Mouse (Mus musculus) kidney, embryonic 16.5 days (tissue): ENCODE measurements around the gene Tnn. TPM values are rescaled to one million over a fixed set of nuclear protein-coding genes. Genes with fewer than 3 reads are reported as not detected.

Source experiments
- ATAC-seq: fragments of 200-750 bp; cut with Nextera tagmentation; 2 replicates; pipeline ENCODE4 v1.8.0; 2017; ENCODE audit warnings: moderate TSS enrichment; ENCODE audit not compliant: low FRiP score, low TSS enrichment
- H3K27ac ChIP-seq: fragments of 300-500 bp; sonication (generic); 2 replicates; pipeline ENCODE4 v1.5.1; 2014; ENCODE audit warnings: low read length
- H3K27me3 ChIP-seq: fragments of 300-500 bp; sonication (generic); 2 replicates; pipeline ENCODE4 v1.6.1; 2014; ENCODE audit warnings: low read length, control low read depth, mixed read lengths; ENCODE audit not compliant: insufficient read depth
- H3K36me3 ChIP-seq: fragments of 300-500 bp; sonication (generic); 2 replicates; pipeline ENCODE4 v1.6.1; 2014; ENCODE audit warnings: low read length, control low read depth, mixed read lengths; ENCODE audit not compliant: insufficient read depth
- H3K4me1 ChIP-seq: fragments of 300-500 bp; sonication (generic); 2 replicates; pipeline ENCODE4 v1.6.1; 2014; ENCODE audit warnings: low read length, control low read depth, mixed read lengths; ENCODE audit not compliant: insufficient read depth
- H3K4me2 ChIP-seq: fragments of 300-500 bp; sonication (generic); replicated peaks from 2 replicates; pipeline ENCODE4 v1.6.1; 2014; ENCODE audit warnings: low read depth, low read length
- H3K4me3 ChIP-seq: fragments of 300-500 bp; sonication (generic); 2 replicates; pipeline ENCODE4 v1.5.1; 2014; ENCODE audit warnings: mild to moderate bottlenecking, low read length
- H3K9ac ChIP-seq: fragments of 300-500 bp; sonication (generic); replicated peaks from 2 replicates; pipeline ENCODE4 v1.6.1; 2014; ENCODE audit warnings: low read length
- H3K9me3 ChIP-seq: fragments of 300-500 bp; sonication (generic); 2 replicates; pipeline ENCODE4 v1.6.1; 2016; ENCODE audit warnings: low read length, control low read depth
- WGBS: fragments of 180-500 bp; shearing (Covaris S2); extraction: QIAGEN DNeasy Blood & Tissue Kit; methylation state at CpG from one replicate; pipeline ENCODE4 v1.1.7; 2014; 5-methylcytosine and 5-hydroxymethylcytosine counted together
- polyA plus RNA-seq: library from polyadenylated mRNA; unstranded; fragments of >200 nt; fragmentation: Nextera tagmentation; extraction: Ambion mirVana; gene quantifications from 2 replicates; pipeline ENCODE4 v1.2.1, GENCODE M21; 2015

The Tnn gene
- polyA plus RNA-seq, 1 experiment from 2014 or later: 0.91 TPM

- H3K4me2 ChIP-seq: no peak overlapping the region
- no peaks in the 10 kb centered on the region for H3K36me3 ChIP-seq
- H3K4me3 ChIP-seq: no peak overlapping the region
- H3K9me3 ChIP-seq: no peaks in the 10 kb centered on the region
- H3K4me1 ChIP-seq: no peaks in the 10 kb centered on the region; the same call in 1 of the 2 replicates
- no peaks in the 10 kb centered on the region for H3K27me3 ChIP-seq
- ATAC-seq: no peak
- whole genome bisulfite sequencing: 82% methylated on average over 7 of the region's 7 CpGs
- no peak overlapping the region for H3K9ac ChIP-seq
- H3K27ac ChIP-seq: no peak overlapping the region
Measured at GRCm38 (mm10) chr1:160147274-160147673, 6.1 kb downstream of the Tnn start.

GRCm38 (mm10) chr1:160145606-160146005 lies 7.8 kb downstream of the Tnn start:
- Histone ChIP-seq H3K36me3 (no peaks in the 10 kb centered on the region), H3K4me3 (no peak overlapping the region), H3K9ac (no peak overlapping the region), H3K9me3 (no peaks in the 10 kb centered on the region), H3K27me3 (no peaks in the 10 kb centered on the region), H3K4me1 (no peaks in the 10 kb centered on the region; the same call in 1 of the 2 replicates), H3K27ac (no peak overlapping the region), H3K4me2 (no peak overlapping the region)
- ATAC-seq: no peak
- 83% methylated on average over 3 of the region's 3 CpGs for WGBS

- Histone ChIP-seq H3K36me3 (no peaks in the 10 kb centered on the region), H3K27ac (no peak overlapping the region), H3K4me3 (no peak overlapping the region), H3K9ac (no peak overlapping the region), H3K27me3 (no peaks in the 10 kb centered on the region), H3K9me3 (no peaks in the 10 kb centered on the region), H3K4me1 (no peaks in the 10 kb centered on the region; the same call in 1 of the 2 replicates), H3K4me2 (no peak overlapping the region)
- WGBS: 76% methylated on average over 7 of the region's 7 CpGs
- no peak for ATAC-seq
Measured at GRCm38 (mm10) chr1:160144343-160144742, 9.0 kb downstream of the Tnn start.

- Histone ChIP-seq H3K9me3 (no peaks in the 10 kb centered on the region), H3K27ac (peak overlapping the region; percentile 60), H3K4me2 (no peak overlapping the region), H3K4me3 (no peak overlapping the region), H3K27me3 (no peaks in the 10 kb centered on the region), H3K36me3 (no peaks in the 10 kb centered on the region), H3K9ac (no peak overlapping the region), H3K4me1 (peaks cover 4% of the 10 kb centered on the region; the same call in 1 of the 2 replicates)
- ATAC-seq: peak; percentile 61; the same call in 1 of the 2 replicates
- 40% methylated on average over 7 of the region's 7 CpGs for WGBS
Measured at GRCm38 (mm10) chr1:160136362-160136890, 17.0 kb downstream of the Tnn start.

GRCm38 (mm10) chr1:160133464-160134079 lies 19.8 kb downstream of the Tnn start:
- no peak overlapping the region for H3K9ac ChIP-seq
- WGBS: 60% methylated on average over 4 of the region's 4 CpGs
- H3K4me3 ChIP-seq: no peak overlapping the region
- H3K9me3 ChIP-seq: no peaks in the 10 kb centered on the region
- H3K4me2 ChIP-seq: no peak overlapping the region
- H3K27me3 ChIP-seq: no peaks in the 10 kb centered on the region
- no peak for ATAC-seq
- H3K36me3 ChIP-seq: no peaks in the 10 kb centered on the region
- H3K27ac ChIP-seq: no peak overlapping the region
- H3K4me1 ChIP-seq: peaks cover 4% of the 10 kb centered on the region; the same call in 1 of the 2 replicates

GRCm38 (mm10) chr1:160123957-160124356 lies 29.4 kb downstream of the Tnn start:
- Histone ChIP-seq H3K27ac (no peak overlapping the region), H3K9me3 (no peaks in the 10 kb centered on the region), H3K9ac (no peak overlapping the region), H3K4me2 (no peak overlapping the region), H3K27me3 (no peaks in the 10 kb centered on the region), H3K4me1 (no peaks in the 10 kb centered on the region), H3K4me3 (no peak overlapping the region), H3K36me3 (no peaks in the 10 kb centered on the region)
- no peak for ATAC-seq
- WGBS: 92% methylated on average over 2 of the region's 2 CpGs

GRCm38 (mm10) chr1:160108604-160109003 lies 44.8 kb downstream of the Tnn start:
- Histone ChIP-seq H3K4me1 (no peaks in the 10 kb centered on the region), H3K4me3 (no peak overlapping the region), H3K36me3 (no peaks in the 10 kb centered on the region), H3K27me3 (no peaks in the 10 kb centered on the region), H3K9ac (no peak overlapping the region), H3K9me3 (no peaks in the 10 kb centered on the region), H3K4me2 (no peak overlapping the region), H3K27ac (no peak overlapping the region)
- 70% methylated on average over 2 of the region's 2 CpGs for WGBS
- no peak for ATAC-seq

GRCm38 (mm10) chr1:160105426-160105825 lies 48.0 kb downstream of the Tnn start:
- ATAC-seq: no peak
- Histone ChIP-seq H3K9ac (no peak overlapping the region), H3K27me3 (no peaks in the 10 kb centered on the region), H3K4me2 (no peak overlapping the region), H3K9me3 (no peaks in the 10 kb centered on the region), H3K4me1 (peaks cover 7% of the 10 kb centered on the region; the same call in 1 of the 2 replicates), H3K36me3 (no peaks in the 10 kb centered on the region), H3K27ac (no peak overlapping the region), H3K4me3 (no peak overlapping the region)
- 85% methylated on average over 5 of the region's 5 CpGs for WGBS

GRCm38 (mm10) chr1:160100996-160101395 lies 52.4 kb downstream of the Tnn start:
- H3K4me1 ChIP-seq: peaks cover 7% of the 10 kb centered on the region; the same call in 1 of the 2 replicates
- no peaks in the 10 kb centered on the region for H3K27me3 ChIP-seq
- no peaks in the 10 kb centered on the region for H3K36me3 ChIP-seq
- no peak overlapping the region for H3K27ac ChIP-seq
- ATAC-seq: no peak
- no peaks in the 10 kb centered on the region for H3K9me3 ChIP-seq
- WGBS: 64% methylated on average over 5 of the region's 5 CpGs
- no peak overlapping the region for H3K9ac ChIP-seq
- H3K4me2 ChIP-seq: no peak overlapping the region
- no peak overlapping the region for H3K4me3 ChIP-seq

- Histone ChIP-seq H3K4me1 (peaks cover 7% of the 10 kb centered on the region; the same call in 1 of the 2 replicates), H3K27ac (no peak overlapping the region), H3K4me3 (no peak overlapping the region), H3K4me2 (no peak overlapping the region), H3K36me3 (no peaks in the 10 kb centered on the region), H3K9me3 (no peaks in the 10 kb centered on the region), H3K9ac (no peak overlapping the region), H3K27me3 (no peaks in the 10 kb centered on the region)
- no peak for ATAC-seq
- 81% methylated on average over 5 of the region's 5 CpGs for WGBS
Measured at GRCm38 (mm10) chr1:160099659-160100302, 53.6 kb downstream of the Tnn start.
